ENCODE assay signal across 13 mouse cellular contexts in the genomic region with DNA sequence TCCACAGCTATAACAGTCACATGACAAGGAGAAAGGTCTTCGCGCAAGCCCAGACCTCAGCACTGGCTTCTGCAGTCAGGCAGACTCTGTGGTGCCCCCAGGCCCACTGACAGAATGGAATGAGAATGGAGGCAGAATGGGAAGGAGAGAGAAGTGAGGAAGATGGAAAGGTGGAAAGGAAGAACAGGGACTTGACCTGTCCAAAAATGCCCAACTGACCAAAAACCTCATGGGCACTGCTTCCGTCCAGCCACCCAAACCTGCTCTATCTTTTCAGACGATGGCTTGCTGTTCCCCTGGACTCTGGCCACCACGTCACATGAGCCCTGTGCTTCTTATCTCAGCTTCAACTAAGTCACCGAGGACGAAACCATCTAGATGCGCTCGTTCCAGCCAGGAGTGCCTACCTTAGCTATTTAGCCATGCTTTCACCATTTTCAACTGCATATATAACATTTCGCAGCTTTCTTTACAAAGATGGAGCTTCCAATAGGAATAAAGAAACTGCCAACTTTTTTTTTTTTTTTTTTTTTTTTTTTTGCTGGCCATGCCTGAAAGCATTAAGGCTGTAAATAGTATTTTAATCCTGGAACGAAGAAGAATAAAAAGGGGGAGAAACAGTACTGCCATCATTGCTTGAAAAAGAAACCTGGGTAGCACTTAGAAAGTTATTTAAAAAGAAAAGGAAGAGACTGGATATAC. TPM values are rescaled to one million over a fixed set of nuclear protein-coding genes. Genes with fewer than 3 reads are reported as not detected.
DNase-seq lines count a peak whose midpoint lies in the region; ATAC-seq and TF ChIP-seq lines count a peak whose summit lies in the region.
"Had no signal": no experiment of that assay in that cellular context is flagged by ENCODE, and none has a peak within 500 bp of the region (broad histone marks: within the 10 kb centered on the region; RNA-seq: fewer than 3 reads in every experiment).

No protein-coding gene starts in this region.

- no peak overlapping the region for H3K27ac ChIP-seq in hindbrain, embryonic 10.5 days
- no peak overlapping the region for H3K27ac ChIP-seq in hindbrain, embryonic 11.5 days (ENCODE audit: low read depth, low read length)
- no peak overlapping the region for H3K27ac ChIP-seq in neural tube, embryonic 12.5 days
- H3K27ac ChIP-seq in limb, embryonic 14.5 days (replicated peaks; ENCODE audit: low read depth, low read length), result no peak overlapping the region
- H3K27ac ChIP-seq: macrophage had no signal

- peaks cover 57% of the 10 kb centered on the region for H3K36me3 ChIP-seq in hindbrain, embryonic 10.5 days
- peaks cover 3% of the 10 kb centered on the region for H3K36me3 ChIP-seq in hindbrain, embryonic 11.5 days (ENCODE audit: control insufficient read depth, insufficient read depth, low read length)
- peaks cover 44% of the 10 kb centered on the region for H3K36me3 ChIP-seq in neural tube, embryonic 12.5 days
- peaks cover 49% of the 10 kb centered on the region for H3K36me3 ChIP-seq in limb, embryonic 14.5 days (ENCODE audit: control insufficient read depth, insufficient read depth, low read length)

- peaks cover 21% of the 10 kb centered on the region for H3K27me3 ChIP-seq in hindbrain, embryonic 10.5 days (ENCODE audit: insufficient read depth, poor library complexity, severe bottlenecking)
- no peaks in the 10 kb centered on the region for H3K27me3 ChIP-seq in hindbrain, embryonic 11.5 days (ENCODE audit: control insufficient read depth, insufficient read depth, low read length)
- peaks cover 9% of the 10 kb centered on the region; the same call in 1 of the 2 replicates for H3K27me3 ChIP-seq in neural tube, embryonic 12.5 days (replicated peaks)
- H3K27me3 ChIP-seq in limb, embryonic 14.5 days (ENCODE audit: control insufficient read depth, insufficient read depth, low read length), result no peaks in the 10 kb centered on the region

- WGBS in hindbrain, embryonic 10.5 days, result 91% methylated on average over 11 of the region's 11 CpGs
- WGBS in hindbrain, embryonic 11.5 days, result 86% methylated on average over 11 of the region's 11 CpGs
- 93% methylated on average over 11 of the region's 11 CpGs for WGBS in neural tube, embryonic 12.5 days
- 85% methylated on average over 11 of the region's 11 CpGs for WGBS in limb, embryonic 14.5 days

- peak overlapping the region; percentile 95; the same call in 1 of the 2 replicates for H3K4me3 ChIP-seq in hindbrain, embryonic 10.5 days
- H3K4me3 ChIP-seq in hindbrain, embryonic 11.5 days (ENCODE audit: low read depth, low read length), result no peak overlapping the region
- H3K4me3 ChIP-seq in neural tube, embryonic 12.5 days, result no peak overlapping the region
- H3K4me3 ChIP-seq in limb, embryonic 14.5 days (replicated peaks; ENCODE audit: low read length), result no peak overlapping the region

- ATAC-seq in hindbrain, embryonic 11.5 days (ENCODE audit: low FRiP score), result no peak
- no peak for ATAC-seq in neural tube, embryonic 12.5 days (ENCODE audit: low FRiP score, low read depth)
- ATAC-seq in limb, embryonic 14.5 days (ENCODE audit: low FRiP score, low read depth), result no peak
- ATAC-seq in cerebellum, adult (ENCODE audit: insufficient number of reproducible peaks, low FRiP score, low TSS enrichment), result no peak
- ATAC-seq: forebrain, embryonic 16.5 days; midbrain, embryonic 16.5 days had no signal

- H3K9me3 ChIP-seq in hindbrain, embryonic 10.5 days, result no peaks in the 10 kb centered on the region
- no peaks in the 10 kb centered on the region for H3K9me3 ChIP-seq in hindbrain, embryonic 11.5 days (ENCODE audit: control insufficient read depth, low read length)
- H3K9me3 ChIP-seq in neural tube, embryonic 12.5 days, result no peaks in the 10 kb centered on the region
- no peaks in the 10 kb centered on the region for H3K9me3 ChIP-seq in limb, embryonic 14.5 days (ENCODE audit: control insufficient read depth, low read length)

- no peak overlapping the region for H3K9ac ChIP-seq in hindbrain, embryonic 11.5 days (ENCODE audit: low read depth, low read length)
- H3K9ac ChIP-seq in neural tube, embryonic 12.5 days, result no peak overlapping the region; the same call in 1 of the 2 replicates
- 0 out of 2 replicates have a peak overlapping the region, but pooled peaks have one; percentile 7 for H3K9ac ChIP-seq in limb, embryonic 14.5 days (ENCODE audit: low read depth, low read length, severe bottlenecking)

- no peak for TF ChIP-seq POLR2A in limb, embryonic 14.5 days (IDR thresholded peaks at IDR 0.05; ENCODE audit: borderline replicate concordance, extremely low read depth, insufficient read depth, insufficient read length)

- peaks cover 48% of the 10 kb centered on the region for H3K4me1 ChIP-seq in hindbrain, embryonic 10.5 days (replicated peaks)
- H3K4me1 ChIP-seq in hindbrain, embryonic 11.5 days (replicated peaks; ENCODE audit: control insufficient read depth, insufficient read depth, low read length), result peaks cover 11% of the 10 kb centered on the region
- H3K4me1 ChIP-seq in neural tube, embryonic 12.5 days, result peaks cover 26% of the 10 kb centered on the region
- H3K4me1 ChIP-seq in limb, embryonic 14.5 days (ENCODE audit: control insufficient read depth, insufficient read depth, low read length), result peaks cover 11% of the 10 kb centered on the region

- DNase-seq in hindbrain, embryonic 10.5 days (ENCODE audit: low spot score), result no peak
- no peak for DNase-seq in hindbrain, embryonic 11.5 days (ENCODE audit: low spot score)
- no peak for DNase-seq in neural tube, embryonic 10.5 days (ENCODE audit: extremely low spot score, low spot score)
- DNase-seq in limb, embryonic 14.5 days (ENCODE audit: low spot score), result no peak
- DNase-seq in spleen, postnatal 4 days (ENCODE audit: low spot score in 2 of 2), result no peak
- DNase-seq: adrenal gland, adult 2 months; gastrocnemius, postnatal 36 days; thymus, postnatal 36 days had no signal

- no peak overlapping the region for H3K4me2 ChIP-seq in hindbrain, embryonic 11.5 days (replicated peaks; ENCODE audit: low read depth, low read length)
- H3K4me2 ChIP-seq in neural tube, embryonic 12.5 days (replicated peaks), result peak overlapping the region; percentile 74; the same call in 1 of the 2 replicates
- H3K4me2 ChIP-seq in limb, embryonic 14.5 days (replicated peaks; ENCODE audit: low read depth, low read length, severe bottlenecking), result 0 out of 2 replicates have a peak overlapping the region, but pooled peaks have one; percentile 93

RNA-seq across cellular contexts. Expression of a gene that starts 2.6 kb away (rescaled TPM):
- polyA plus RNA-seq in hindbrain, embryonic 10.5 days (2016; fragmentation: Nextera tagmentation; extraction: Ambion mirVana), result 38.5 and 43.0 TPM in 2 replicates
- 22.5 and 26.3 TPM in 2 replicates for polyA plus RNA-seq in hindbrain, embryonic 11.5 days (2014; fragmentation: Nextera tagmentation; extraction: Ambion mirVana)
- polyA plus RNA-seq in neural tube, embryonic 12.5 days (2016; fragmentation: Nextera tagmentation; extraction: Ambion mirVana), result 45.6 and 48.5 TPM in 2 replicates
- polyA plus RNA-seq in limb, embryonic 14.5 days (2012; rRNA removed), result 59.8 and 71.9 TPM in 2 replicates
- polyA plus RNA-seq in limb, embryonic 14.5 days (2014; fragmentation: Nextera tagmentation; extraction: Ambion mirVana), result 37.6 and 42.8 TPM in 2 replicates
